Mouse (Mus musculus) E14TG2a.4 (cell line): ENCODE data around the gene Ltc4s.

Source experiments
- H3K27me3 ChIP-seq: 2 replicates; pipeline ENCODE4 v1.6.1; 2014; ENCODE audit warnings: low read length, control low read depth; ENCODE audit not compliant: insufficient read depth
- H3K36me3 ChIP-seq: 2 replicates; pipeline ENCODE4 v1.6.1; 2014; ENCODE audit warnings: low read length, control low read depth; ENCODE audit not compliant: insufficient read depth
- H3K4me1 ChIP-seq: replicated peaks from 2 replicates; pipeline ENCODE4 v1.6.1; 2014; ENCODE audit warnings: low read depth, low read length, control low read depth
- H3K4me3 ChIP-seq: replicated peaks from 2 replicates; pipeline ENCODE4 v1.5.1; 2014; ENCODE audit warnings: mild to moderate bottlenecking, low read length
- H3K9me3 ChIP-seq: 2 replicates; pipeline ENCODE4 v1.6.1; 2014; ENCODE audit warnings: low read length, control low read depth
- CTCF ChIP-seq: conservative IDR thresholded peaks from 2 replicates; pipeline ENCODE4 v1.5.1; 2014; ENCODE audit warnings: low read length
- NANOG ChIP-seq: IDR thresholded peaks from 2 replicates; pipeline ENCODE4 v1.6.1; 2014; ENCODE audit warnings: borderline replicate concordance, low read length, mixed read lengths
- POU5F1 ChIP-seq: IDR thresholded peaks from 2 replicates; pipeline ENCODE4 v1.6.1; 2014; ENCODE audit warnings: low read length, borderline replicate concordance

The Ltc4s gene

DNA sequence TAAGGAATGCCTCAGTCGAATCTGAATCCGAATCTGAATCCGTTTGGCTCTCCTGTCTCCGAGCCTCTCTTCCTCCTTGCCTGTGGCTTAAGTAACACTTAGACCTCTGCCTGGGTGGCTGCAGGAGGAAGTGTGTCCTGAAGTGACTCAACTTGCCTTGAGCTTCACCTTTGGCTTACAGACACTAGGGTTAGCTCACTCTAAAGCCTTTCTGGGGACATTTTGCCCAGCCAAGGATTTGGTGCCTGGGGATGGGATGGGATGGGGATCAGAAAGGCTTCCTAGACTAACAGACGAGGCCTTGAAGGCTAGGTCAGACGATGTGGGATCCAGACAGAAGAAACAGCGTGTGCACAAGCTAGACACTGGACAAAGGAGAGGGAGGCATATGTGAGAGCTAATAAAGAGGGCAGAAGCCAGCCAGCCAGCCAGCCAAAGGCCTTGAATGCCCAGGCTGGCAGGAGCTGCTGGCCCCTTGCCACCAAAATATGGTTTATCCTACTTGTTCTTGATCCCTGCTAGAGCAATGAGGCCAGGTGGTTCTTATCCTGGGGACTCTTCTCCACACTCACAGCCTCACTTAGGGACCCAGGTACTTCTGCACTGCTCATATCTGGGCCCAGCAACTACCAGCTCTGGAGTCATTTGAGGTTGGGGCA lies 9.0 kb downstream of the Ltc4s start:
- H3K36me3 ChIP-seq = peaks cover 33% of the 10 kb centered on the region
- H3K9me3 ChIP-seq = no peaks in the 10 kb centered on the region
- TF ChIP-seq CTCF (no peak), POU5F1 (no peak), NANOG (no peak)
- no peak overlapping the region for H3K4me3 ChIP-seq
- peaks cover 91% of the 10 kb centered on the region for H3K4me1 ChIP-seq
- peaks cover 88% of the 10 kb centered on the region for H3K27me3 ChIP-seq

GRCm38 (mm10) chr11:50228772-50229171 lies 9.6 kb downstream of the Ltc4s start:
- TF ChIP-seq POU5F1 = no peak
- no peak for TF ChIP-seq NANOG
- TF ChIP-seq CTCF = no peak
- Histone ChIP-seq H3K4me1 (peaks cover 91% of the 10 kb centered on the region), H3K9me3 (no peaks in the 10 kb centered on the region), H3K36me3 (peaks cover 27% of the 10 kb centered on the region), H3K4me3 (no peak overlapping the region; the same call in 1 of the 2 replicates), H3K27me3 (peaks cover 88% of the 10 kb centered on the region)

DNA sequence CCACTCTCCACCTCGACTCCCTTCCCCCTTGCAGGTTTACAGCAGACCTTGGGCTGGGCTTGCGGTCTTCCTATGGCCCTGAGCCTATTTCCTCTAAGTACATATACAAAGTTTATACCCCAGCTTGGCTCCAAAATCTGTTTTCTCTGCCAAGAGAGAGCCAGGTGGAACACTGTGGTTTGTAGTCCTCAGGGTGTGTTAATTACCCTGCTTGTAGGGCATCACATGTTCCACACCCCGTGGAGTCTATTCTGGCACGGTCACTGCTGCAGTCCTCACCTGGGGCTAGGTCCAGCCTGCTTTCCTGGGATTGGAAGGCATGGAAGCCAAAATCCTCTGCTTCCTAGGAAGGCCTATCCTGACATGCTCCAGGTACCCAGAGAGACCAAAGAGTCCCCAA lies 10.7 kb downstream of the Ltc4s start:
- no peak overlapping the region for H3K4me3 ChIP-seq
- no peak for TF ChIP-seq CTCF
- TF ChIP-seq NANOG = no peak
- no peak for TF ChIP-seq POU5F1
- peaks cover 85% of the 10 kb centered on the region for H3K4me1 ChIP-seq
- peaks cover 16% of the 10 kb centered on the region for H3K36me3 ChIP-seq
- peaks cover 89% of the 10 kb centered on the region for H3K27me3 ChIP-seq
- H3K9me3 ChIP-seq = no peaks in the 10 kb centered on the region

DNA sequence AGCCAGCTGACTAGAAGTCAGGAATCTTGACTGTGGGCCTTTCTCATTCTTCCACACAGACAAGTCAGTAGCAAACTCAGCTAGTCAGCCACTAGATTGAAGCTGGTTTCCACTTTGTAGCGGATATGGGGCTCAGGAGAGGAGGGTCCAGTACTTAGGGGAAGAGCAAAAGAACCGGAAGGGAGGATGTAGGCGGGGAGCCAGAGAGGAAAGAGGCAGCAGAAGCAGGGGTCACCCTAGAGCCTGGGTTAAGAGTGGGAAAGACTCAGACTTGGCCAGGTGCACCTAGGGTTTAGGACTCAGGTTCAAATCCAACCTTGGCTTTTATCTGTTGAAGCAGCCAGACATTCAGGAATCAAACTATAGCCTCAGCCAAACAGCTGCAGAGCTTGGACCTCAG lies 11.2 kb downstream of the Ltc4s start:
- H3K9me3 ChIP-seq = no peaks in the 10 kb centered on the region
- no peak overlapping the region for H3K4me3 ChIP-seq
- TF ChIP-seq POU5F1 (no peak), NANOG (no peak), CTCF (no peak)
- H3K27me3 ChIP-seq = peaks cover 89% of the 10 kb centered on the region
- peaks cover 11% of the 10 kb centered on the region for H3K36me3 ChIP-seq
- peaks cover 80% of the 10 kb centered on the region for H3K4me1 ChIP-seq

DNA sequence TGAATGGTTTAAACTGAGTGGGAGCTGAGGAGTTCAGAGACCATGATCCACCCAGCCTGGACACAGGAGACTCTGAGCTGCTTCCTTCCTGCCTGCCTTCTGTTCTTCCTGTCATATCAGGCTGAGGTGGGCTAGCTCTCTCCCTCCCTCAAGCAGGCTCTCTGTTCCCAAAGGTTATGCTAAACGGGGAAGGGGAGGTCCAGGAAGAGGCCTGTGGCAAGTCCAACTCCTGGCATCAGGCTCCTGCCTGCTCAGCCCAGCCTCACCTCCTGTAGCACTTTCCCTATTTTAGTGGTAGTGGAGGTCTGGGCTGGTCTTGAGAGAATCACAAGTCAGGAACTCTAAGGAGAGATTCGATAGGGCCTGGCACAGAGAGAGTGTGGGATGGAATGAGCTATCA lies 12.0 kb downstream of the Ltc4s start:
- H3K4me3 ChIP-seq = peak overlapping the region; percentile 85
- H3K9me3 ChIP-seq = no peaks in the 10 kb centered on the region
- H3K36me3 ChIP-seq = peaks cover 6% of the 10 kb centered on the region; the same call in 1 of the 2 replicates
- TF ChIP-seq CTCF (no peak), NANOG (no peak)
- peaks cover 84% of the 10 kb centered on the region for H3K27me3 ChIP-seq
- H3K4me1 ChIP-seq = peaks cover 72% of the 10 kb centered on the region

- Histone ChIP-seq H3K9me3 (no peaks in the 10 kb centered on the region), H3K4me1 (peaks cover 68% of the 10 kb centered on the region), H3K4me3 (peak overlapping the region; percentile 85), H3K27me3 (peaks cover 81% of the 10 kb centered on the region), H3K36me3 (peaks cover 6% of the 10 kb centered on the region; the same call in 1 of the 2 replicates)
- TF ChIP-seq POU5F1 (no peak), CTCF (no peak), NANOG (no peak)
These were observed 12.6 kb downstream of the Ltc4s start for GRCm38 (mm10) chr11:50225611-50226378.

GRCm38 (mm10) chr11:50224671-50225530 lies 13.5 kb downstream of the Ltc4s start:
- peak overlapping the region; percentile 85 for H3K4me3 ChIP-seq

More at GRCm38 (mm10) chr11:50224671-50225530, 13.5 kb downstream of the Ltc4s start:
- Histone ChIP-seq H3K27me3 (peaks cover 72% of the 10 kb centered on the region), H3K4me1 (peaks cover 63% of the 10 kb centered on the region), H3K36me3 (peaks cover 6% of the 10 kb centered on the region; the same call in 1 of the 2 replicates), H3K9me3 (no peaks in the 10 kb centered on the region)
- TF ChIP-seq NANOG = no peak
- no peak for TF ChIP-seq POU5F1
- no peak for TF ChIP-seq CTCF
